Mouse (Mus musculus) liver, postnatal 0 days (tissue): Measurements from ENCODE around the gene Armh1. TPM values are rescaled to one million over a fixed set of nuclear protein-coding genes. Genes with fewer than 3 reads are reported as not detected.

ENCODE experiments used
- ATAC-seq: fragments of 200-750 bp; cut with Nextera tagmentation; 2 replicates; pipeline ENCODE4 v1.8.0; 2017; ENCODE audit warnings: mild to moderate bottlenecking, moderate library complexity
- DNase-seq: peaks from one replicate; pipeline ENCODE4 v3.0.0-alpha.2; 2016
- H3K27ac ChIP-seq: fragments of 300-500 bp; sonication (generic); 2 replicates; pipeline ENCODE4 v1.5.1; 2014; ENCODE audit warnings: antibody characterized with exemption, moderate library complexity, mild to moderate bottlenecking, low read depth
- H3K27me3 ChIP-seq: fragments of 300-500 bp; sonication (generic); 2 replicates; pipeline ENCODE4 v1.6.1; 2014; ENCODE audit warnings: low read length, control low read depth, mixed read lengths; ENCODE audit not compliant: insufficient read depth
- H3K36me3 ChIP-seq: fragments of 300-500 bp; sonication (generic); replicated peaks from 2 replicates; pipeline ENCODE4 v1.6.1; 2014; ENCODE audit warnings: mild to moderate bottlenecking, control low read depth, low read length, moderate library complexity, mixed read lengths; ENCODE audit not compliant: insufficient read depth
- H3K4me1 ChIP-seq: fragments of 300-500 bp; sonication (generic); 2 replicates; pipeline ENCODE4 v1.6.1; 2014; ENCODE audit warnings: antibody characterized with exemption, mild to moderate bottlenecking, control low read depth; ENCODE audit not compliant: insufficient read depth
- H3K4me2 ChIP-seq: fragments of 300-500 bp; sonication (generic); 2 replicates; pipeline ENCODE4 v1.6.1; 2014; ENCODE audit warnings: low read depth, mild to moderate bottlenecking, low read length, moderate library complexity, mixed read lengths
- H3K4me3 ChIP-seq: fragments of 300-500 bp; sonication (generic); 2 replicates; pipeline ENCODE4 v1.5.1; 2014; ENCODE audit warnings: low read depth, low read length
- H3K9ac ChIP-seq: fragments of 300-500 bp; sonication (generic); replicated peaks from 2 replicates; pipeline ENCODE4 v1.6.1; 2014; ENCODE audit warnings: mild to moderate bottlenecking, moderate library complexity
- H3K9me3 ChIP-seq: fragments of 300-500 bp; sonication (generic); 2 replicates; pipeline ENCODE4 v1.6.1; 2016; ENCODE audit warnings: mild to moderate bottlenecking, control low read depth, low read length, mixed read lengths
- CTCF ChIP-seq: sonication (generic); IDR thresholded peaks from 2 replicates; pipeline ENCODE4 v1.5.1; 2016; ENCODE audit warnings: antibody characterized with exemption, low read depth
- EP300 ChIP-seq: IDR thresholded peaks from 2 replicates; pipeline ENCODE4 v1.6.1; 2016; ENCODE audit warnings: antibody characterized with exemption, low read depth, mild to moderate bottlenecking
- WGBS: fragments of 180-500 bp; shearing (Covaris S2); extraction: QIAGEN DNeasy Blood & Tissue Kit; methylation state at CpG from one replicate; pipeline ENCODE4 v1.1.7; 2014; ENCODE audit not compliant: insufficient replicate concordance; 5-methylcytosine and 5-hydroxymethylcytosine counted together
- polyA plus RNA-seq: library from polyadenylated mRNA; unstranded; fragments of >200 nt; fragmentation: Nextera tagmentation; extraction: Ambion mirVana; gene quantifications from 2 replicates; pipeline ENCODE4 v1.2.1, GENCODE M21; 2015

Armh1 gene
- polyA plus RNA-seq, 1 experiment from 2014 or later, result not detected

DNA sequence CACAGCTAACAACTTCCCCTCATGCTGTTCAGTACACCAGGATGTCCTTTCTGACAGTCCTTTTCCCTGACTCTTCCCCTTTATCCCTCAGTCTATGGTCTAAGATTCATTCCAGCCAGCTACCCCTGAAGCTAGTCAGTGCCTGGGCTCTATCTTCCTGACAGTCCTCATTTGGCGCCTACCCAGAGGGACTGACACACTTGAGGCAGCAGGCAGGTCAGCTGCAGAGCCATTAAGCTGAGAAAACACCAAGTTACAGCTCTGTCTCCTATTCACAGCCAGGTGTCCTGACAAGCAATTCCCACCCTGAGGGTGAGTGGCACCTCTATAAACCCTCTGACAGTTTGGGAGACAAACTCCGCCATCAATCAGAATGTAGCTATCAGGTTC, 27.3 kb upstream of the Armh1 start:
- Histone ChIP-seq H3K4me3 (no peak overlapping the region), H3K9ac (no peak overlapping the region), H3K36me3 (peaks cover 55% of the 10 kb centered on the region), H3K27me3 (no peaks in the 10 kb centered on the region), H3K4me1 (no peaks in the 10 kb centered on the region; the same call in 1 of the 2 replicates), H3K9me3 (no peaks in the 10 kb centered on the region), H3K27ac (no peak overlapping the region), H3K4me2 (no peak overlapping the region)
- ATAC-seq, result no peak
- TF ChIP-seq EP300, result no peak
- TF ChIP-seq CTCF, result no peak
- WGBS, result 79% methylated on average over 2 of the region's 2 CpGs
- DNase-seq, result no peak

DNA sequence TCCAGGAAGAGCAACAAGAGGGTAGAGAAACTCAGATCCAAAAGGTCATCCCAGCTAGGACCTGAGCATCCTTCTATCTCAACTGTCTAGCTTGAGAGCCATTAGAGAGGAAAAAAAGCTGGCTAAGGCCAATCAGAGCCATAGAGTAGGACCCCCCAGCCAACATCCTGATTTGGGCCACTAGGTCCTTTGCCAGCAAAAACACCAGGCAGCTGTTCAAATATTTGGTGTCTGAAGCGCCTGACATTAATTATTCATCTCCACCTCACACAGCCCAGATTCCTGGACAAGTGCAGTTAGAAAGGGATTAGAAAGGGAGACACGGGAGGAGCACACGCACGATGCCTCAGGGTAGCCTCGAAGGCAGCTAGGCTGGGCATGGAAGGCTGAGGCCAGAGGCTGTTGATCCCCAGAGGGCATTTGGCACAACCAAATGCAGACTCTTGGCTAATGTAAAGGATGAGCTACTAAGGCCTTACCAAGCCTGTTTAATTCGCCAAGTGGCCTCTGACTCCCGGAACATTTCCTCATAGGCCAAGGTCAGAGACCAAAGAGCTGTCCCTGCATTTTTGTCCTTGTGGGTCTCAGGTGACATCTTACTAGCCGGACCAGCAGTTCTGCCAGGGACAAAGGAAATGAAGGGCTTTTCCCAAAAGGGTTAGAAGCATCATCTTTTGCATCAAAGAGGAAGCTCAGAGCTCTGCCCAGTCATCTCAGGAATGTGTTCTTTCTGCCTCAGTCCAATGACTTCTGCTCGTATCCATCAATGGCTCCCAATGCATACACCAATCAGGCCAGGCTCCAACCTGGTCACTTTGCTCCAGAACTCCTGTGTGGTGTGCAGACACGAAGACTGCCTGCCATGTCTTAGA, 26.7 kb upstream of the Armh1 start:
- DNase-seq, result no peak
- TF ChIP-seq EP300 (no peak), CTCF (no peak)
- WGBS, result 83% methylated on average over 10 of the region's 10 CpGs

DNA sequence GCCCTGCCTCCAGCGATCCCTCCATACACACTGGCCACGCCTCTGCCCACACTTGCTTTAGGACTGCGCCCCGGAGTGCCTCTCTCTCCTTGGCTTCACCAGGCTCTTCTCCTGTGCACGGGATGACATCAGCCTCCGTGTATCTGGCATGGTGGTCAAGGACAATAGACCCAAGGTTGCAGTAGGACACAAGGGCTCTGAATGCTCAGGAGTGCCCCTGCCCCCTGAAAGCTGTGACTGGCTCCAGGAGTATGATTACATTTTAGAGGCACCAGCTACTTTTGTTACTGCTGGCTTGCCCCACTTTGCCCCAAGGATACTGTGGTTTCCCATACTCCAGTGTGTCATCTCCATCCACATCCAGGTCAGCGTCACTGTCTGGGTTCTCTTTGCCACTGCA, 25.8 kb upstream of the Armh1 start:
- no peak overlapping the region for H3K4me3 ChIP-seq
- 89% methylated on average over 7 of the region's 7 CpGs for WGBS
- H3K9me3 ChIP-seq, result no peaks in the 10 kb centered on the region
- no peak overlapping the region for H3K4me2 ChIP-seq
- DNase-seq (no peak), ATAC-seq (no peak)
- peaks cover 59% of the 10 kb centered on the region for H3K36me3 ChIP-seq
- H3K4me1 ChIP-seq, result no peaks in the 10 kb centered on the region; the same call in 1 of the 2 replicates
- H3K9ac ChIP-seq, result no peak overlapping the region
- no peaks in the 10 kb centered on the region for H3K27me3 ChIP-seq
- TF ChIP-seq CTCF (no peak), EP300 (no peak)
- no peak overlapping the region for H3K27ac ChIP-seq

More for the DNA sequence above, 26.7 kb upstream of the Armh1 start:
- Histone ChIP-seq H3K9me3 (no peaks in the 10 kb centered on the region), H3K4me1 (no peaks in the 10 kb centered on the region; the same call in 1 of the 2 replicates), H3K27me3 (no peaks in the 10 kb centered on the region), H3K4me3 (no peak overlapping the region), H3K4me2 (no peak overlapping the region), H3K27ac (no peak overlapping the region), H3K9ac (no peak overlapping the region), H3K36me3 (peaks cover 54% of the 10 kb centered on the region)
- ATAC-seq, result no peak

DNA sequence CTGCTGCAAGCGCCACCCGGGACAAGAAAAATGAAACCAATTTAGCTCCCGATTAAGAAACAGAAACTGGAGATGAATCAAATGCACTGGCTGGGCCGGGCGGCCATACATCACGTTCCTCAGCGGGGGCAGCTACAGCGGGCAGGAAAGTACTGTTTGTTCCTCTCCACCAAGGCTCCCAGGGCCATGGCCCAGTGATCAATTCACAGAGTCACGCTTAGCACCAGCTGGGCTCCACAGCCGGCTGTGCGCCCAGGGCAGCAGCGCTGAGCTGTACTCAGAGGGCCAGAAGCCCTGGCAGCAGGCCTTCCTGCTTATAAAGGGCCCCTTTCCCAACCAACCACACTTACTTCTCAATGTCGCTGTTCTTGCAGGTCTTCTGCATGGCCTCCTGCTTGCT, 25.1 kb upstream of the Armh1 start:
- Histone ChIP-seq H3K4me3 (no peak overlapping the region), H3K27ac (no peak overlapping the region), H3K27me3 (no peaks in the 10 kb centered on the region), H3K9me3 (no peaks in the 10 kb centered on the region), H3K36me3 (peaks cover 61% of the 10 kb centered on the region), H3K4me2 (no peak overlapping the region), H3K9ac (no peak overlapping the region), H3K4me1 (no peaks in the 10 kb centered on the region; the same call in 1 of the 2 replicates)
- TF ChIP-seq CTCF (no peak), EP300 (no peak)
- DNase-seq, result no peak
- ATAC-seq, result no peak
- 91% methylated on average over 13 of the region's 13 CpGs for WGBS

- Histone ChIP-seq H3K27ac (no peak overlapping the region), H3K4me1 (no peaks in the 10 kb centered on the region; the same call in 1 of the 2 replicates)
- 95% methylated on average over 17 of the region's 17 CpGs for WGBS
Observed at GRCm38 (mm10) chr4:117276281-117276711, 24.4 kb upstream of the Armh1 start.

GRCm38 (mm10) chr4:117274720-117275119, 22.8 kb upstream of the Armh1 start:
- Histone ChIP-seq H3K36me3 (peaks cover 64% of the 10 kb centered on the region), H3K9me3 (no peaks in the 10 kb centered on the region), H3K27me3 (no peaks in the 10 kb centered on the region), H3K27ac (no peak overlapping the region), H3K9ac (no peak overlapping the region), H3K4me1 (no peaks in the 10 kb centered on the region), H3K4me3 (no peak overlapping the region), H3K4me2 (no peak overlapping the region)
- TF ChIP-seq EP300 (no peak), CTCF (no peak)
- 91% methylated on average over 4 of the region's 4 CpGs for WGBS
- no peak for ATAC-seq
- no peak for DNase-seq

More at GRCm38 (mm10) chr4:117276281-117276711, 24.4 kb upstream of the Armh1 start:
- Histone ChIP-seq H3K36me3 (peaks cover 66% of the 10 kb centered on the region), H3K4me2 (no peak overlapping the region), H3K27me3 (no peaks in the 10 kb centered on the region), H3K9me3 (no peaks in the 10 kb centered on the region), H3K9ac (no peak overlapping the region), H3K4me3 (no peak overlapping the region)
- no peak for ATAC-seq
- DNase-seq, result no peak
- TF ChIP-seq EP300, result no peak
